Mouse (Mus musculus): Measurements from ENCODE around the gene Cwc27.

GRCm38 (mm10) chr13:104588383-104588782 lies 228.6 kb downstream of the Cwc27 start:
- no peak for TF ChIP-seq POLR2A (IDR thresholded peaks at IDR 0.05; ENCODE audit: insufficient read length, low read depth)
- TF ChIP-seq MYOG (IDR thresholded peaks at IDR 0.05; ENCODE audit: control insufficient read depth in 1 of 3, insufficient read depth in 1 of 3, insufficient read length in 2 of 3, low read depth in 2 of 3) = no peak
